In the genomic region with DNA sequence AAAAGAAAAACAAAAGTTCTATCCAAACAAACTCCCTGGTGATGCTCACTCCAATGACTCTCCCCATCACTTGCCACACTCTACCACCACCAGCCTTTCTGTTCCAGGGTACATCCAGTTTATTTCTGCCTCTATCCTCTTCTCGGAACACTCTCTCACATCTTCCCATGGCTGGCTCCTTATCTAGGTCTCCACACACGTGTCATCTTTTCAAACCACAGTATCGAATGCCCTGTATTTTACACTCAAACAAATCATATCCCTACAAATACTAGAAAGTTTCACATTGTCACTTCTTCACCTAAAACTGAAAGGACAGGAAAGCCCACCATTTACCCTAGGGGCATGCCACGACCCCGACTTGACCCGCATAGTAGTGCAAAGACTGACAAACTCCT, we compare ENCODE assay signal across 1 mouse cellular context.
TF ChIP-seq lines count a peak whose summit lies in the region.

No protein-coding gene starts in this region.

TF ChIP-seq in CH12.LX, 34 proteins besides CTCF, POLR2A, EP300 and RAD21:
- 0 out of 2 replicates have a peak, but pooled peaks have one; percentile 22 for TF ChIP-seq MYC (IDR thresholded peaks at IDR 0.05; ENCODE audit: low read depth, low read length)
- TF ChIP-seq MEF2A (IDR thresholded peaks at IDR 0.05; ENCODE audit: borderline replicate concordance, low read depth, low read length), result no peak
TF ChIP-seq in CH12.LX: peak in this region for 1.
